ENCODE assay signal across 8 mouse cellular contexts in genomic region chr4:118336658-118337057, GRCm38 (mm10). TPM values are rescaled to one million over a fixed set of nuclear protein-coding genes. Genes with fewer than 3 reads are reported as not detected.
DNase-seq lines count a peak whose midpoint lies in the region; ATAC-seq and TF ChIP-seq lines count a peak whose summit lies in the region.

No protein-coding gene starts in this region.

- 16% methylated on average over 7 of the region's 7 CpGs for WGBS in cerebellum, adult 2 months
- WGBS in midbrain, embryonic 10.5 days = 22% methylated on average over 7 of the region's 7 CpGs
- 15% methylated on average over 7 of the region's 7 CpGs for WGBS in midbrain, embryonic 13.5 days
- 20% methylated on average over 7 of the region's 7 CpGs for WGBS in liver, postnatal 0 days (ENCODE audit: insufficient replicate concordance)
- WGBS in small intestine, adult 2 months = 13% methylated on average over 7 of the region's 7 CpGs

- TF ChIP-seq EP300 in liver, postnatal 0 days (IDR thresholded peaks at IDR 0.05; ENCODE audit: low read depth) = no peak

- no peaks in the 10 kb centered on the region for H3K27me3 ChIP-seq in cerebellum, adult 2 months (ENCODE audit: control insufficient read depth, insufficient read depth, low read length)
- no peaks in the 10 kb centered on the region for H3K27me3 ChIP-seq in midbrain, embryonic 10.5 days (ENCODE audit: low read depth, poor library complexity, severe bottlenecking)
- H3K27me3 ChIP-seq in midbrain, embryonic 13.5 days = no peaks in the 10 kb centered on the region
- no peaks in the 10 kb centered on the region for H3K27me3 ChIP-seq in liver, postnatal 0 days (ENCODE audit: insufficient read depth, low read length)
- H3K27me3 ChIP-seq in small intestine, adult 2 months (ENCODE audit: control insufficient read depth, insufficient read depth, low read length) = no peaks in the 10 kb centered on the region

- peak in 1 of 2 experiments; percentile 7 for DNase-seq in cerebellum, adult 2 months
- no peak for DNase-seq in cerebellum, adult 11-12 months
- DNase-seq in midbrain, embryonic 10.5 days (ENCODE audit: low spot score) = peak; percentile 78
- DNase-seq in brain, embryonic 14.5 days (ENCODE audit: low read depth) = peak; percentile 72
- peak; percentile 72 for DNase-seq in liver, postnatal 0 days

- peak; percentile 30; the same call in 1 of the 2 replicates for TF ChIP-seq CTCF in cerebellum, adult 2 months (IDR thresholded peaks at IDR 0.05; ENCODE audit: borderline replicate concordance, insufficient read depth, low read depth, low read length)
- peak; percentile 69; the same call in 1 of the 2 replicates for TF ChIP-seq CTCF in brain, embryonic 14.5 days (IDR thresholded peaks at IDR 0.05; ENCODE audit: borderline replicate concordance, extremely low read depth, insufficient read depth, insufficient read length)
- peak; percentile 70 for TF ChIP-seq CTCF in liver, postnatal 0 days (IDR thresholded peaks at IDR 0.05; ENCODE audit: low read depth)
- peak; percentile 72; the same call in 1 of the 2 replicates for TF ChIP-seq CTCF in small intestine, adult 2 months (IDR thresholded peaks at IDR 0.05; ENCODE audit: extremely low read depth, insufficient read length, insufficient replicate concordance, low read depth, low read length)

- no peak overlapping the region for H3K27ac ChIP-seq in cerebellum, adult 2 months (ENCODE audit: insufficient read depth, low read length)
- no peak overlapping the region for H3K27ac ChIP-seq in midbrain, embryonic 10.5 days (replicated peaks)
- H3K27ac ChIP-seq in midbrain, embryonic 13.5 days = no peak overlapping the region
- H3K27ac ChIP-seq in liver, postnatal 0 days (ENCODE audit: low read depth) = no peak overlapping the region
- H3K27ac ChIP-seq in small intestine, adult 2 months (ENCODE audit: insufficient read depth, low read depth, low read length) = no peak overlapping the region

- no peaks in the 10 kb centered on the region for H3K4me1 ChIP-seq in cerebellum, adult 2 months (ENCODE audit: control insufficient read depth, insufficient read depth, low read length)
- H3K4me1 ChIP-seq in midbrain, embryonic 10.5 days = no peaks in the 10 kb centered on the region
- no peaks in the 10 kb centered on the region for H3K4me1 ChIP-seq in midbrain, embryonic 13.5 days (replicated peaks)
- no peaks in the 10 kb centered on the region for H3K4me1 ChIP-seq in liver, postnatal 0 days (ENCODE audit: insufficient read depth)
- peaks cover 4% of the 10 kb centered on the region; the same call in 1 of the 2 replicates for H3K4me1 ChIP-seq in small intestine, adult 2 months (ENCODE audit: control insufficient read depth, insufficient read depth, insufficient read length, low read length)

- H3K4me2 ChIP-seq in midbrain, embryonic 13.5 days (replicated peaks) = no peak overlapping the region
- H3K4me2 ChIP-seq in liver, postnatal 0 days (ENCODE audit: low read depth, low read length) = no peak overlapping the region

- no peak overlapping the region for H3K4me3 ChIP-seq in cerebellum, adult 2 months (replicated peaks; ENCODE audit: insufficient read depth, low read depth, low read length)
- no peak overlapping the region for H3K4me3 ChIP-seq in midbrain, embryonic 10.5 days
- H3K4me3 ChIP-seq in midbrain, embryonic 13.5 days (replicated peaks) = no peak overlapping the region
- H3K4me3 ChIP-seq in liver, postnatal 0 days (ENCODE audit: low read depth, low read length) = no peak overlapping the region
- H3K4me3 ChIP-seq in small intestine, adult 2 months (ENCODE audit: low read depth, low read length) = no peak overlapping the region

- H3K9me3 ChIP-seq in midbrain, embryonic 10.5 days (replicated peaks) = no peaks in the 10 kb centered on the region
- H3K9me3 ChIP-seq in midbrain, embryonic 13.5 days = no peaks in the 10 kb centered on the region
- no peaks in the 10 kb centered on the region for H3K9me3 ChIP-seq in liver, postnatal 0 days (ENCODE audit: low read length)

- no peaks in the 10 kb centered on the region for H3K36me3 ChIP-seq in midbrain, embryonic 10.5 days
- H3K36me3 ChIP-seq in midbrain, embryonic 13.5 days = no peaks in the 10 kb centered on the region
- no peaks in the 10 kb centered on the region for H3K36me3 ChIP-seq in liver, postnatal 0 days (replicated peaks; ENCODE audit: insufficient read depth, low read length)
- H3K36me3 ChIP-seq in small intestine, adult 2 months (ENCODE audit: control insufficient read depth, insufficient read depth, low read length) = no peaks in the 10 kb centered on the region

- ATAC-seq in midbrain, embryonic 13.5 days = no peak
- peak; percentile 56 to 72; a peak in 3 of 4 replicates for ATAC-seq in hematopoietic stem cell, adult 5-6 weeks (replicated peaks in 1 of 2; ENCODE audit: insufficient read depth in 1 of 2, low FRiP score in 2 of 2, low TSS enrichment in 1 of 2, low read depth in 1 of 2, poor library complexity in 2 of 2, severe bottlenecking in 2 of 2)
- ATAC-seq in liver, postnatal 0 days = no peak

- no peak for TF ChIP-seq POLR2A in cerebellum, adult 2 months (IDR thresholded peaks at IDR 0.05; ENCODE audit: borderline replicate concordance, insufficient read depth, low read length)
- no peak for TF ChIP-seq POLR2A in brain, embryonic 14.5 days (IDR thresholded peaks at IDR 0.05; ENCODE audit: borderline replicate concordance, extremely low read depth, insufficient read depth, insufficient read length, poor library complexity, severe bottlenecking)
- no peak for TF ChIP-seq POLR2A in small intestine, adult 2 months (IDR thresholded peaks at IDR 0.05; ENCODE audit: low read depth, low read length)

- H3K9ac ChIP-seq in midbrain, embryonic 13.5 days (replicated peaks) = no peak overlapping the region
- H3K9ac ChIP-seq in liver, postnatal 0 days (replicated peaks) = no peak overlapping the region

RNA-seq across cellular contexts. Expression of gene Ptprf, which starts 45.5 kb away (rescaled TPM):
- 24.5 and 26.9 TPM in 2 replicates for polyA plus RNA-seq in cerebellum, adult 2 months (2012; rRNA removed)
- 94.4 and 103 TPM in 2 replicates for polyA plus RNA-seq in midbrain, embryonic 10.5 days (2016; fragmentation: Nextera tagmentation; extraction: Ambion mirVana)
- polyA plus RNA-seq in midbrain, embryonic 13.5 days (2015; fragmentation: Nextera tagmentation; extraction: Ambion mirVana) = 80.3 and 91.8 TPM in 2 replicates
- 99.7 and 154 TPM in 2 replicates for polyA plus RNA-seq in brain, embryonic 14.5 days (2012; rRNA removed)
- total RNA-seq in hematopoietic stem cell, adult 5-6 weeks (2017) = 0.60 and 1.1 TPM in 2 replicates
- polyA plus RNA-seq in liver, postnatal 0 days (2015; fragmentation: Nextera tagmentation; extraction: Ambion mirVana) = 10.3 and 11.8 TPM in 2 replicates
- polyA plus RNA-seq in small intestine, adult 2 months (2012; rRNA removed) = 133 and 257 TPM in 2 replicates

Comparison
In these comparisons a context has a peak if more than half of its experiments do, and no peak if none do; other contexts are left out.
1. ATAC-seq: peak in hematopoietic stem cell, adult 5-6 weeks (2 of 2); none in midbrain, embryonic 13.5 days (single experiment) and liver, postnatal 0 days (single experiment).
2. Peak in every context shown above with its lines, with median percentiles within 50 percentile points of each other: CTCF ChIP-seq.